Mouse (Mus musculus): ENCODE measurements around the gene Pard3. TPM values are rescaled to one million over a fixed set of nuclear protein-coding genes. Genes with fewer than 3 reads are reported as not detected.

Pard3 gene
- total RNA-seq, 4 experiments from 2014 or later = 30.2 to 32.1 (median 30.9) TPM

- no peak for DNase-seq (ENCODE audit: low spot score)
These were observed 274.5 kb downstream of the Pard3 start for GRCm38 (mm10) chr8:127338183-127338582.

DNA sequence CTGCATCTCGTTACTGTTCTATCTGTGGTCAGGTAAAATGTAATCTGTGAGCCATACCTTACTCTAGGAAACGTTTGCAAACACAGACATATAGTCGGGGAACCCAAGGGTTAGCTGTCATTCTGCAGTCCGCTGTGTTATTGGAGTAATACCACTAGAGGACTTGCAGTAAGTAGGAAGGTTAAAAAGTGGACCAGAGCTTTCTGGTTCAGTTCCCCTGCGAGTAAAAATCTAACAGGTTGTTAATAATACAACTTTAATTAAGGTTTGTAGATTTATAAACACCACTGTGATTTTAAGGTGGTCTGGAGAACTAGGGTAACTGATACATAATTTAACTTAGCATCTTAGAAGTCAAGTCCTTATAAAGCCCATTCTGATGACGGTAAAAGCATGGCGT, 277.4 kb downstream of the Pard3 start:
- DNase-seq (ENCODE audit: low spot score) = no peak

- DNase-seq (ENCODE audit: low spot score) = no peak
These were observed 279.4 kb downstream of the Pard3 start for GRCm38 (mm10) chr8:127343115-127343514.

DNA sequence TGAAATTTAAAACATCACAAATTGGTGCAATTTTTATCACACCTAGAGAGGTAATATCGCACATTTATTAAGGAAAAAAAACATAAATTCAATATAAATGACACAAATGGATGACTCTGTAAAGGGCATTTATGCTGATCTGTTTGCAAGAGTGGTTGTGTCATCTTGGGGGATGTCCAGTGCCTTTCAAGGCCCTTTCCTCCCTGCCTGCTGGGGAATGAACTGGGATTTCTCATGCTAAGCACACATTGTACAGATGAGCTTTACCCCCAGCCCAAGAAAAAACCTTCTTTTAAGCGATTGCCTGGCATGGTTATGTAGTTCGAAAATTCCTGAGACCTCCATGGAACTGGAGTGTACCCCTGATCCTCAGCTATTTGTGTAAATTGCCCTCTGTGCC, 280.7 kb downstream of the Pard3 start:
- DNase-seq (ENCODE audit: low spot score) = no peak

- no peak for DNase-seq (ENCODE audit: low spot score)
These were observed 282.3 kb downstream of the Pard3 start for GRCm38 (mm10) chr8:127345912-127346423.

- DNase-seq (ENCODE audit: low spot score) = no peak
These were observed 284.3 kb downstream of the Pard3 start for GRCm38 (mm10) chr8:127347890-127348495.

DNA sequence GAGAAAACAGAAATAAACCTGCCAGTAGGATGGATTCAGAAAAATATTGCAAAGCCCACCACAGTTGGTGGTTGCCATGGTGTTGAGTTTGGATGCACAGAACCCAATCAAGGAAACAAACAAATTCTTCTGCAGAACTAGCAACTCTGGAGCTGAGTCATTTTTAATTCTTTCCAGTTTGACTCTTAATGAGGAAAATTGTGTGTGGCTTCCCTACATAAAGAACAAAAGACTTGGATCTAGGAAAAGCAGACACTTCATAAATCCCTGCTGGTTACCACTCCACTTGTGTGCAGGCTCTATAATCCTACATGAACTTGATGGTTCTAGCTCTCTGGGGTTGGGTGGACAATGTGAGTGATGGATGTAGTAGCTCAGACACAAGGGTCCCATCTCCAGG, 298.1 kb downstream of the Pard3 start:
- no peak for DNase-seq (ENCODE audit: low spot score)

- DNase-seq (ENCODE audit: low spot score) = no peak
These were observed 304.7 kb downstream of the Pard3 start for GRCm38 (mm10) chr8:127368347-127368746.

DNA sequence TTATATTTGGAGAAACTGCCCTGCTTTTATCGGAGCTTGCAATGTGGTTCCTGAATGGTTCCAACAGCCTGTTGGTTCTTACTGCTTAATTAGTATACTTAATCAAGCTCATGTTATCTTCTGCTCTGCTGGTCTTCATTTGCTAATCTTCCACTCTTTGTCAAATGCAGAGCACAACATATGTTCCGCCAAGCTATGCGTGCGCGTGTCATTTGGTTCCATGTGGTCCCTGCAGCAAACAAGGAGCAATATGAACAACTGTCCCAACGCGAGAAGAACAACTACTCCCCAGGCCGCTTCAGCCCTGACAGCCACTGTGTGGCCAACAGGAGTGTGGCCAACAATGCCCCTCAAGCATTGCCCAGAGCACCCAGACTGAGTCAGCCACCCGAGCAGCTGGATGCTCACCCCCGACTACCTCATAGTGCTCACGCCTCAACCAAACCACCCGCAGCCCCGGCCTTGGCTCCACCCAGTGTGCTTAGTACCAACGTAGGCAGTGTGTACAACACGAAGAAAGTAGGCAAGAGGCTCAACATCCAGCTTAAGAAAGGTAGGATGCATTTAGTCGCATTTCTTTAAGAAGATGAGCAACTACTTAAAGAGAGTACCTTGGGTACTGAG, 307.7 kb downstream of the Pard3 start:
- DNase-seq (ENCODE audit: low spot score) = no peak

GRCm38 (mm10) chr8:127377775-127378174, 314.1 kb downstream of the Pard3 start:
- DNase-seq (ENCODE audit: low spot score) = no peak

DNA sequence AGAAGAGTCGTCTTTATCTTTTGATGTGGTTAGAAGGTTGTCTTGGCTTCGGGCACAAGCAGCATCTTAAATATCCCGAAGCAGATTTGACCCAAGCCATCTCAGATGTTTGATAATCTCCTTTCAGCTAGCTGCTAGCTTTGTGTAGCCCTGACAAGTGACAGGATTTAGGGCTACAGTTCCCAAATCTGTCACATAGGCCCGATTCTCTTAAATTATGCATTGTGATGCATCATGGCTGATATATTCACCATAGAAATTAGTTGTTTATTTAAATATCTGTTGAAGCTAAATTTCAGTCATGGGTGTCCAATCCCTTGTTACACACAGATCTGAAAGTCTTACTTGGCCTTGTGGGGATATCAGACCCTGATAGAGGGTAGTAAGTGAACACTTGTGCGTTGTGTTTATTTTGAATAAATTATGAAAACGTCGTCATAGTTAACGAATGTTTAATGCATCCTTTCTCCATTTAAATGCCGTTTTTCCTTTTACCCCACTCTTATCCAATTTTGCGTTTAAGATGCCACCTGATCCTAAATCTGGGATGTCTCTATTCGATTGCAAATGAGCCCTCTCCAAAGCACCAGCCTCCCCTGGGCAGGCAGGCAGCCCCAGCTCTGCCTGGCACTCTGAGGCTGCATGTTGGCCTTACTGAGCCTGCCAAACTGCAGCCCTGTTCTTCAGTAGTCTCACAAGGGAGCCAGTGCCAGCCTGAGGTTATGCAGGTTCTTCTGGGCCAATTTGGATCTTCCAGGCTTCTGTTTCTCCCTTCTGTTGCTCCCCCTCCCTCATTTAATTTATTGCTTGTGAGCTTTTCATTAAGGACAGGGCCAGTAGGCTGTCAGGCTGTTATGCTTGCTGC, 315.5 kb downstream of the Pard3 start:
- DNase-seq (ENCODE audit: low spot score) = no peak

DNA sequence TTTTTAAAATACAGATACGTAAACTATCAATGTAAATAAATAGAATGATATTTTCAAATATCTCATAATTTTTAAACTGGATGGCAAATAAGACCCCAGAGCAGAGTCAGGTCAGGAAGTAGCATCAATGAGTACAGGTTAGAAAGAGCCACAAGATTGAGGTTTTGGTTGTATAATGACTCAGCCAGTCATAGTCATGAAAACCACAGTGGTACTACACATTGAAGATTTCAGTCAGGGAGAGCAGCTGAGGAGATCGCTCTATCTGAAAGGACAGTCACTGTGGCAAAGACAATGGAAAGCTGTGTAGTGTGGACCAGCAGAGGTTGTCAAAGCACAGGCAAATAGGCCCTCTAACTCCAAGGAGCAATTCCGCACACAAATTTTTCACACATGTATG, 317.6 kb downstream of the Pard3 start:
- no peak for DNase-seq (ENCODE audit: low spot score)

DNA sequence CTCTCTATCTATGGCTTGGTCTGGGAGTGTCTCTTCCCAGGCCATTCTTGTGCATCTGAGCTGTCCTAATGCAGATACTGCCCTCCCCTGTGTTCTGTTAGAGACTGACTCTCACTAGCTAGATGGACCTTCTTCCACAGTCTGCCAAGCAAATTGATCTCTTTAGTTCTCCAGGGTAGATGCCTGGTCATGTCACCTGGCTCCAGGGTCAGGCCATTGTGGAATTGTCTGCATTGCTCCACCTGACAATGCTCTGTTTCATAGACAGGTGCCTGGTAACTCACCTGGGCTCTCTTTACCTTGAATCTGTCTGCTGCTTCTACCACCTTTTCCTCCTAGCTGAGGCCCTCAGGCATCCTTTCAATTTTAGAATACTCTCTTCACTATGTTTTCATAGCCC, 329.0 kb downstream of the Pard3 start:
- DNase-seq (ENCODE audit: low spot score) = no peak

- DNase-seq (ENCODE audit: low spot score) = no peak
These were observed 331.8 kb downstream of the Pard3 start for GRCm38 (mm10) chr8:127395488-127395887.

DNA sequence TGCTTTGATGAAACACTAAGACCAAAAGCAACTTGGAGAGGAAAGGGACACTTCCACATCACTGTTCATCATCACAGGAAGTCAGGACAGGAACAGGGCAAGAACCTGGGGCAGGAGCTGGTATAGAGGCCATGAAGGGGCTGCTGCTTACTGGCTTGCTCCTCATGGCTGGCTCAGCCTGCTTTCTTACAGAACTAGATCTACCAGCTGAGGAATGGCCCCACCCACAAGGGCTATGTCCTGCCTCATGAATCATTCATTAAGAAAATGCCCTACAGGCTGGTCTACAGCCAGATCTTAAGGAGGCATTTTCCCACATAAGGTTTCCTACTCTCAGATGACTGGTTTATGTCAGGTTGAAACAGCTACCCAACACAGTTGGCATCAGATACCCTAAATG, 342.1 kb downstream of the Pard3 start:
- no peak for DNase-seq (ENCODE audit: low spot score)

DNA sequence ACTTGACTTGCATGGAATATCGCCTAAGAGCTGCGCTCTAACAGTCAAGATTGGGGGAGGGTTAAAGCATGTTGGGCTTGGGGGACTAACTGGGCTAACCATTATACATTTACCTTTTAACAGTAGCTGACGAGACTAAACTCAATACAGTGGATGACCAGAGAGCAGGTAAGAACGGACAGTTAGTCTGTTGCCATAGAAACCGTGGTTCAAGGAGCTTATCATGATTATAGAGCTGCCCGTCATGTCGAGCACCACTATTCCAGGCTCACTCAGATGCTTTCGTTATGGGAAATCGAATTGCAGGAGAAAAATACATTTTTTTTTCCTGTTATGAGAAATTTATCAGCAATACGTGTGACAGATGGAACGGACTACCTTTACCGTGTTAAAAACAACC, 346.9 kb downstream of the Pard3 start:
- DNase-seq (ENCODE audit: low spot score) = no peak

GRCm38 (mm10) chr8:127411190-127411848, 347.6 kb downstream of the Pard3 start:
- no peak for DNase-seq (ENCODE audit: low spot score)

DNA sequence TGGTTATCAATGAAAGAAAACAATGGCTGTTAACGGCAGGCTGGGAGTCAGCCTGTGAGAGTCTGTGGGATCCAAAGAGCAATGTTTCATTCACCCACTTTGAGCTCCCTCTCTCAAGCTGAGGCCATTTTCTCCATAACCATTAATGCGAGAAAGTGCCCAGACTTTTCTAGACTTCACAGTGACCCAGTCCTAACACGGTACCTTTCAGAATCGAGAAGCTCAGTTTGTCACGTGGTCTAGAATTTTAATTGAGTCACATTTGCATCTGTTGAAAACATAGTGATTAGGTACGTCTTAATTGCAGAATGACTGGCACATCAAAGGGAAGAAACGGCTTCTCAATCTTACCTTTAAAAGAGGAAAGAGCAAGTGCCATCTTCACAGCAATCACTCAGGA, 359.3 kb downstream of the Pard3 start:
- no peak for DNase-seq (ENCODE audit: low spot score)

- DNase-seq (ENCODE audit: low spot score) = no peak
These were observed 360.7 kb downstream of the Pard3 start for GRCm38 (mm10) chr8:127424211-127424916.

- no peak for DNase-seq (ENCODE audit: low spot score)
These were observed 363.2 kb downstream of the Pard3 start for GRCm38 (mm10) chr8:127426857-127427256.

DNA sequence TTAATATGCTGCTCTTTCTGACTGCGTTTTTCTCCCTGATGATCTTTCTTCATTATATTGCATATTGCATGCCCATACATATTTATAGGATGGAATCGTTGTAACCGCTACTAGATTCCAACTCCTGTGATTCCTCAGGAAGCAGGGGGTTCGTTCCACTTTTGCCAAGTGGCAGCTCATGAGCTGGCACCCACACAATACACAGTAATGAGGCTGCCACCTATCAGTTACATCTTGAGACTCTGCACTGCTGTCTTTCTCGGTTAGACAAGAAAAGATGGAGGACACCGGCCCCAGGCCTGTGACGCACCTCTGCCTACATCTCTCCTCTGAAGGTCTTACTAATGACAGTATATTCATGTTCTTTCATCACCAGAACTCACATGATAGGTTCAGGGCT, 364.3 kb downstream of the Pard3 start:
- no peak for DNase-seq (ENCODE audit: low spot score)
